Mouse (Mus musculus): ENCODE measurements at regions not wholly inside any gene's neighbourhood (a gene's known extent, or its start where the extent isn't known, plus 50 kb on each side); places are given as distances from the start of the nearest gene placed in this dataset.

- TF ChIP-seq POLR2A (IDR thresholded peaks at IDR 0.05; ENCODE audit: insufficient read length, low read depth) (no peak), USF1 (IDR thresholded peaks at IDR 0.05; ENCODE audit: low read depth) (no peak)
These were observed 138.0 kb upstream of the Usp25 start for GRCm38 (mm10) chr16:76875397-76876018.

All from myocyte (in vitro differentiated cells).